Mouse (Mus musculus) heart, embryonic 12.5 days (tissue): ENCODE results near the gene Grn. TPM values are rescaled to one million over a fixed set of nuclear protein-coding genes. Genes with fewer than 3 reads are reported as not detected.

Source experiments
- microRNA-seq: library from miRNA; unstranded; fragments of <30 nt; microRNA quantifications from one replicate; pipeline ENCODE4, GENCODE M21; 2017
- polyA plus RNA-seq: library from polyadenylated mRNA; unstranded; fragments of >200 nt; fragmentation: Nextera tagmentation; extraction: Ambion mirVana; gene quantifications from 2 replicates; pipeline ENCODE4 v1.2.1, GENCODE M21; 2016

The Grn gene
- polyA plus RNA-seq, 1 experiment from 2014 or later = 191 TPM

Small RNA genes lying within 50 kb of the gene (microRNA-seq; reads per million reads assigned to microRNA genes)
- not detected for gene Mir6930

Other genes with a start within 250 kb of the Grn start
- 90.9 and 94.3 TPM in 2 replicates for gene Lsm12, start 245.0 kb upstream of the Grn start, polyA plus RNA-seq
- gene G6pc3, start 240.7 kb upstream of the Grn start, polyA plus RNA-seq = 27.1 and 28.0 TPM in 2 replicates
- 92.2 and 95.9 TPM in 2 replicates for gene Hdac5, start 200.1 kb upstream of the Grn start, polyA plus RNA-seq
- gene BC030867, start 181.4 kb upstream of the Grn start, polyA plus RNA-seq = 14.0 and 14.3 TPM in 2 replicates
- gene Asb16, start 161.6 kb upstream of the Grn start, polyA plus RNA-seq = 0.06 and 0.13 TPM in 2 replicates
- 35.7 and 38.9 TPM in 2 replicates for gene Tmub2, start 145.4 kb upstream of the Grn start, polyA plus RNA-seq
- 10.9 and 11.8 TPM in 2 replicates for gene Atxn7l3, start 133.7 kb upstream of the Grn start, polyA plus RNA-seq
- gene Ubtf, start 110.6 kb upstream of the Grn start, polyA plus RNA-seq = 65.4 and 68.6 TPM in 2 replicates
- 114 and 116 TPM in 2 replicates for gene Slc4a1, start 64.1 kb upstream of the Grn start, polyA plus RNA-seq
- 1.7 and 1.8 TPM in 2 replicates for gene Rundc3a, start 36.9 kb upstream of the Grn start, polyA plus RNA-seq
- 253 and 260 TPM in 2 replicates for gene Slc25a39, start 22.4 kb upstream of the Grn start, polyA plus RNA-seq
- 4.5 and 5.6 TPM in 2 replicates for gene Fam171a2, start 17.4 kb downstream of the Grn start, polyA plus RNA-seq
- gene Itga2b, start 39.8 kb downstream of the Grn start, polyA plus RNA-seq = 16.5 and 22.5 TPM in 2 replicates
- 38.9 and 42.7 TPM in 2 replicates for gene Gpatch8, start 126.1 kb downstream of the Grn start, polyA plus RNA-seq
- gene Gm11627, start 149.1 kb downstream of the Grn start, polyA plus RNA-seq = 10.9 and 11.6 TPM in 2 replicates
- gene Fzd2, start 174.1 kb downstream of the Grn start, polyA plus RNA-seq = 32.0 and 33.8 TPM in 2 replicates
- gene Meioc, start 233.4 kb downstream of the Grn start, polyA plus RNA-seq = 1.6 and 2.0 TPM in 2 replicates